Mouse (Mus musculus) small intestine, adult 2 months (tissue): ENCODE measurements around the gene Hnrnpr.

ENCODE experiments used
- CTCF ChIP-seq: fragments of 200-500 bp; IDR thresholded peaks from 2 replicates; pipeline ENCODE4 v1.5.1; 2012; ENCODE audit warnings: low read depth, mild to moderate bottlenecking, control low read depth, inconsistent platforms, low read length, moderate library complexity, mixed read lengths; ENCODE audit not compliant: insufficient replicate concordance, insufficient read length; ENCODE audit errors: extremely low read depth
- POLR2A ChIP-seq: fragments of 200-500 bp; IDR thresholded peaks from 2 replicates; pipeline ENCODE4 v1.6.1; 2012; ENCODE audit warnings: low read depth, mild to moderate bottlenecking, control low read depth, inconsistent platforms, low read length, moderate library complexity

- TF ChIP-seq CTCF = no peak
- no peak for TF ChIP-seq POLR2A
Observed at GRCm38 (mm10) chr4:136302462-136302861, 8.3 kb upstream of the Hnrnpr start.
